Mouse (Mus musculus): ENCODE results near the gene Gins1. TPM values are rescaled to one million over a fixed set of nuclear protein-coding genes. Genes with fewer than 3 reads are reported as not detected.
"Not testable (repeated sequence)": the region's sequence is repeated elsewhere in the genome, so short reads cannot be mapped to it uniquely, and the experiment has no call there.

The Gins1 gene
- total RNA-seq, 2 experiments from 2014 or later: 68.1 to 87.4 TPM

DNA sequence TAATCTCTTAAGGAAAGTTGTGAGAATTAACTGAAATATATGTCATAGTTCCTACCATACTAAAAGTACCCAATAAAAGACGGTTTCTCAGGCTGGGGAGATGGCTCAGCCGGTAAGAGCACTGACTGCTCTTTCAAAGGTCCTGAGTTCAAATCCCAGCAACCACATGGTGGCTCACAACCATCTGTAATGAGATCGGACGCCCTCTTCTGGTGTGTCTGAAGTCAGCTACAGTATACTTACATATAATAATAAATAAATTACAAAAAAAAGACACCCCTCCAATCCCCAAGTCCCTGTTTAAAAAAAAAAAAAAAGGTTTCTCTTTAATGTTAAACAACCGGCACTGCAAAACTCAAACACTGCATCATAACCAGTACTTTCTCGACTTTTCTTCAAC is 3.7 kb downstream of the Gins1 start:
- not testable (repeated sequence) for ATAC-seq (replicated peaks; ENCODE audit: low FRiP score, low TSS enrichment, poor library complexity, severe bottlenecking)

GRCm38 (mm10) chr2:150909429-150910039 is 4.3 kb downstream of the Gins1 start:
- peak; percentile 94 for ATAC-seq (replicated peaks; ENCODE audit: low FRiP score, low TSS enrichment, poor library complexity, severe bottlenecking)

GRCm38 (mm10) chr2:150910295-150910881 is 5.2 kb downstream of the Gins1 start:
- ATAC-seq (replicated peaks; ENCODE audit: low FRiP score, low TSS enrichment, poor library complexity, severe bottlenecking): no peak

- no peak for ATAC-seq (replicated peaks; ENCODE audit: low FRiP score, low TSS enrichment, poor library complexity, severe bottlenecking)
Measured at GRCm38 (mm10) chr2:150914781-150915515, 9.7 kb downstream of the Gins1 start.

GRCm38 (mm10) chr2:150915786-150916185 is 10.6 kb downstream of the Gins1 start:
- ATAC-seq (replicated peaks; ENCODE audit: low FRiP score, low TSS enrichment, poor library complexity, severe bottlenecking): peak; percentile 55

- ATAC-seq (replicated peaks; ENCODE audit: low FRiP score, low TSS enrichment, poor library complexity, severe bottlenecking): 0 out of 2 replicates have a peak, but pooled peaks have one; percentile 6
Measured at GRCm38 (mm10) chr2:150918720-150919119, 13.5 kb downstream of the Gins1 start.

DNA sequence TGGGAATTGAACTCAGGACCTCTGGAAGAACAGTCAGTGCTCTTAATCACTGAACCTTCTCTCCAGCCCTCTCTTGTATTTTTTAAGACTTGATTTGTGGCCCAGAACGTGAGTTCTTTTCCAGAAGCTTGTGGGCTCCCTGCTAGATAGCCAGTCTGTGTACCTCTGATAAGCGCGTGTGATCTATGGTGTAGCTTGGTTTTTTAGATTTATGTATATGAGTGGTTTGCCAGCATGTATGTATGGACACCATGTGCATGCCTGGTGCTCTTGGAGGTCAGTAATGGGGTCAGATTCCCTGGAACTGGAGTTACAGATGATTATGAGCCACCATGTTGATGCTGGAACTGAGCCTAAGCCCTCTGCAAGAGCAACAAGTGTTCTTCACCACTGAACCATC is 15.3 kb downstream of the Gins1 start:
- peak; percentile 69 for ATAC-seq (replicated peaks; ENCODE audit: low FRiP score, low TSS enrichment, poor library complexity, severe bottlenecking)

DNA sequence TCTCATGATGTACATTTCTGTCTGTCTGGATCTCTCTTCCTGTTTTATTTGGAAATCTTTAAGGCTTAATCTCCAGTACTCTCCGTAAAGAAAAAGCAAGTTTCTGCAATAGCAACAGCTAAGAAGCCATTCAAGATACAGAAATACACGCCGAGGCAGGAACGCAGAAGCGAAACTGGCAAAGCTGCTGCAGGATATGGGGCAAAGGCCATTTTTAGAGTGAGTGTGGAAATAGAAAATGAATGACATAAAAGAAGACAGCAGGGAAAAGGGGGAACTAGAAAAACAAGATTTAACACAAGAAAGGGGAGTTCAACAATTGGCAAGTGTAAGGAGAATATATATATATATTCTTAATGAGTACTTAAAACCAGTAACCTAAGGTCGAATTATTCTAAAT is 16.5 kb downstream of the Gins1 start:
- no peak for ATAC-seq (replicated peaks; ENCODE audit: low FRiP score, low TSS enrichment, poor library complexity, severe bottlenecking)

GRCm38 (mm10) chr2:150922165-150922564 is 17.0 kb downstream of the Gins1 start:
- ATAC-seq (replicated peaks; ENCODE audit: low FRiP score, low TSS enrichment, poor library complexity, severe bottlenecking): no peak

- no peak for ATAC-seq (replicated peaks; ENCODE audit: low FRiP score, low TSS enrichment, poor library complexity, severe bottlenecking)
Measured at GRCm38 (mm10) chr2:150923026-150923425, 17.8 kb downstream of the Gins1 start.

DNA sequence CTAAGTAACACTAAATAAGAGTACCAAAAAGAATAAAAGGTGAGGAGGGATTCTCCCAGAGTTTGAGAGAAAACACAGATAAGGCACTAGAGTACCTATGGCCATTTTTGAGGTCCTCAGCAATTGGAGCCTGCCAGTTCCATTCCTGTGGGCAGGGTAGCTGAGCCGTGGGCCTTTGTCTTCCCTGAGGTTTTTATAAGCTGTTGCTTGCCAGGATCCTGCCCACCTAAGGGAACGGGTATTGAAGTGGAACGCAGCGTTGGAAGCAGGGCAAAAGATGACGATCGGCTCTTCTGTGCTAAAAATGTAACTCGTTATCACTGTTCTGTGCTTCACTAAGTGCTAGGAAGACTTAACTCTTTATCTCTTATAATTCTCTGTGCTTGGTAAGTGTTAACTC is 18.3 kb downstream of the Gins1 start:
- 0 out of 2 replicates have a peak, but pooled peaks have one; percentile 23 for ATAC-seq (replicated peaks; ENCODE audit: low FRiP score, low TSS enrichment, poor library complexity, severe bottlenecking)

- no peak for ATAC-seq (replicated peaks; ENCODE audit: low FRiP score, low TSS enrichment, poor library complexity, severe bottlenecking)
Measured at GRCm38 (mm10) chr2:150927038-150927720, 22.0 kb downstream of the Gins1 start.

DNA sequence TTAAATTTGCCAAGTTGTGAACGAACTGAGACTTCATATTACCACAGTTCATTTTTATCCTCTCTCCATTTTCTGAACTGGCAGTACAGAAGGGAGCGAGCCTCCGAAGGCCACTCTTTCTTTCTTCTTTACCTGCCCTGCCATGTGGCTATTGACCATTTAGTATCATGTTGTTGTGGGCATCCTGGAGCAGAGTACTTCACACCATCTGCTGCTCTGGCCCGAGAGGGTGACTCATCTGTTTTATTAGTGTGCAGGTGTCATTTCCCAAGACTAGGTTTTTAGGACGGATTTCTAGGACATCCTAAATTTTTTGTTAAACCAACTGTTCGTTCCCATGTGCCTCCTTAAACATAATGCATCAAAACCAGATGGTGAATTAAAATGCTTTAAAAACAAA is 24.0 kb downstream of the Gins1 start:
- no peak for ATAC-seq (replicated peaks; ENCODE audit: low FRiP score, low TSS enrichment, poor library complexity, severe bottlenecking)

DNA sequence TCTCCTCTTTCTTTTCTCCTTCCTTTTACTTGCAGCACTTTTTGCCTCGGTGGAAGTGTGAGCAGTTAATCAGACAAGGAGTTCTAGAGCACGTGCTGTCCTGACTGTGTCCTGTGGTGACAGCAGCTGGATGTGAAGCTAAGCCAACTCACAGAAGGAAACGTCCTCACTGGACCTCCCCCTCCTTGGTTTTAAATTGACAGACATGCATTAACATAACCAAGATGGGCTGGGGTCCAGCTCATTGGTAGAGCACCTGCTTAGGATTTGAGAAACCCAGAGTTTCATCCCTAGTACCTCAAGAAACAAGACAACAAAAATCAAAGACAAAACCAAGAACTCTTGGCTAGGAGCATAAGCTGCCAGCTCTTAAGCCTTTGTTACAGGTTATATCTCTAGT is 25.6 kb downstream of the Gins1 start:
- no peak for ATAC-seq (replicated peaks; ENCODE audit: low FRiP score, low TSS enrichment, poor library complexity, severe bottlenecking)

- 0 out of 2 replicates have a peak, but pooled peaks have one; percentile 45 for ATAC-seq (replicated peaks; ENCODE audit: low FRiP score, low TSS enrichment, poor library complexity, severe bottlenecking)
Measured at GRCm38 (mm10) chr2:150933482-150933881, 28.3 kb downstream of the Gins1 start.

DNA sequence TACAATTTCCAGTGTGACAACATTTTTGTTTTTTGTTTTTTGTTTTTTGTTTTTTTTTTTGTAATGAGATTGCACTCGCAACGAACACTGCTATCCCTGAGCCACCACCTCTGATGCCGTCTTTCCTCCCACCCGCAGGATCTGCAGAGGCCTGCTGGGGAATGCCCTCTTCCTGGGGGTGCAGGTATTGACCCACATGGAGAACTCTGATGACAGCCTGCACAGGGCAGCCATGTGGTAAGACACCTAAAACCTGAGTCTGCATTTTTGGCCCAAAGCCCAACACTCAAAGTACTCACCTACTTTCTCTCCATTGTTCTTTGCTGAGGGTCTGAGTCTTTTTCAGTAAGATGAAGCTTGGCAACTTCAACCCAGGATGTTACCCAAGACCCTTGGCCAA is 29.5 kb downstream of the Gins1 start:
- ATAC-seq (replicated peaks; ENCODE audit: low FRiP score, low TSS enrichment, poor library complexity, severe bottlenecking): no peak

DNA sequence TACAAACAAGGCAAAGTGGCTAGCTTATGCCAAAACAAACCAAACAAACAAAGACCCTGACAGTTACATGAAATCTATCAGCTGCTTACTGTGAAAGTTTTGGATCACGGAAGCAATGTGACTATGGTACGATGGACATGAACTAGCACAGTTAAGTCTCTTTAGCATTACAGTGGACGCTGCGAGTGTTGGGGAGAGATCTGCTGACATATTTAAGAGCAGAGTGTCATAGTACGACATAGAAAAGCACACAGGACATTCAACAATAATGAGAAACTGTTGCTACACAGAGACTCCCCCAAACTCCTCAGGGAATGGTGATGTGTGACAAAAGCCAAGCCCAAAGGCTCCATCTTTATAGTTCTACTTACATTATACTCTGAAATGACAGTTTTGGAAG is 38.8 kb downstream of the Gins1 start:
- ATAC-seq (replicated peaks; ENCODE audit: low FRiP score, low TSS enrichment, poor library complexity, severe bottlenecking): no peak

GRCm38 (mm10) chr2:150947341-150947740 is 42.1 kb downstream of the Gins1 start:
- not testable (repeated sequence) for ATAC-seq (replicated peaks; ENCODE audit: low FRiP score, low TSS enrichment, poor library complexity, severe bottlenecking)

GRCm38 (mm10) chr2:150947880-150948611 is 42.8 kb downstream of the Gins1 start:
- ATAC-seq (replicated peaks; ENCODE audit: low FRiP score, low TSS enrichment, poor library complexity, severe bottlenecking): not testable (repeated sequence)

All from megakaryocyte-erythroid progenitor cell, adult 5-6 weeks (primary cell).